Comparison of ENCODE assay signal across 8 mouse cellular contexts in genomic region chr14:40965507-40966356, GRCm38 (mm10). TPM values are rescaled to one million over a fixed set of nuclear protein-coding genes. Genes with fewer than 3 reads are reported as not detected.
A peak's percentile ranks its signal among the peaks of the same experiment; 100 is the strongest.
DNase-seq lines count a peak whose midpoint lies in the region; ATAC-seq and TF ChIP-seq lines count a peak whose summit lies in the region.

No protein-coding gene starts in this region.

- no peaks in the 10 kb centered on the region for H3K9me3 ChIP-seq in forebrain, embryonic 16.5 days (ENCODE audit: control insufficient read depth, low read length)
- no peaks in the 10 kb centered on the region for H3K9me3 ChIP-seq in lung, embryonic 16.5 days (ENCODE audit: control insufficient read depth, low read length)

- intact Hi-C loops in heart, postnatal 25 days (cut with DNase I): loop anchor here (2.0 kb wide), 1 partner anchor 33 kb away; no protein-coding TSS in a partner anchor

- no peak for TF ChIP-seq CTCF in kidney, adult 2 months (conservative IDR thresholded peaks at IDR 0.05; ENCODE audit: insufficient read depth, insufficient read length, low read depth, low read length)

- under 1% methylated on average over 15 of the region's 15 CpGs for WGBS in forebrain, embryonic 16.5 days
- under 1% methylated on average over 15 of the region's 15 CpGs for WGBS in kidney, adult 2 months
- under 1% methylated on average over 15 of the region's 15 CpGs for WGBS in lung, embryonic 16.5 days

- peak; percentile 45 to 61 for DNase-seq in heart, adult 18-20 months
- no peak for DNase-seq in heart, postnatal 25 days (ENCODE audit: low spot score)
- peak; percentile 22 for DNase-seq in T-cell, adult 2 months (ENCODE audit: low spot score)
- peak; percentile 83 for DNase-seq in kidney, adult 2 months
- peak; percentile 47 for DNase-seq in retina, postnatal 1 day
- no peak for DNase-seq in right cerebral cortex, adult 2 months (ENCODE audit: low spot score in 2 of 2)

- no peak for TF ChIP-seq POLR2A in kidney, adult 2 months (IDR thresholded peaks at IDR 0.05; ENCODE audit: low read depth, low read length)

- no peaks in the 10 kb centered on the region for H3K27me3 ChIP-seq in forebrain, embryonic 16.5 days (replicated peaks; ENCODE audit: control insufficient read depth, insufficient read depth, low read length)
- H3K27me3 ChIP-seq in kidney, adult 2 months (replicated peaks; ENCODE audit: control insufficient read depth, insufficient read depth, low read length): no peaks in the 10 kb centered on the region
- no peaks in the 10 kb centered on the region for H3K27me3 ChIP-seq in lung, embryonic 16.5 days (ENCODE audit: control insufficient read depth, insufficient read depth, low read depth, low read length)

- H3K4me2 ChIP-seq in forebrain, embryonic 16.5 days (ENCODE audit: low read length): peak overlapping the region; percentile 85
- H3K4me2 ChIP-seq in lung, embryonic 16.5 days (ENCODE audit: low read depth, low read length): peak overlapping the region; percentile 84

- H3K36me3 ChIP-seq in forebrain, embryonic 16.5 days (ENCODE audit: control insufficient read depth, insufficient read depth): no peaks in the 10 kb centered on the region
- H3K36me3 ChIP-seq in kidney, adult 2 months (ENCODE audit: control insufficient read depth, insufficient read depth, low read length): no peaks in the 10 kb centered on the region
- no peaks in the 10 kb centered on the region for H3K36me3 ChIP-seq in lung, embryonic 16.5 days (ENCODE audit: control insufficient read depth, insufficient read depth, low read length)

- peak overlapping the region; percentile 84 for H3K27ac ChIP-seq in forebrain, embryonic 16.5 days (ENCODE audit: low read length)
- peak overlapping the region; percentile 84 for H3K27ac ChIP-seq in kidney, adult 2 months (ENCODE audit: insufficient read depth, low read depth, low read length)
- H3K27ac ChIP-seq in lung, embryonic 16.5 days (ENCODE audit: low read length): peak overlapping the region; percentile 94

- H3K4me1 ChIP-seq in forebrain, embryonic 16.5 days (replicated peaks; ENCODE audit: control insufficient read depth, insufficient read depth, low read length): peaks cover 37% of the 10 kb centered on the region
- peaks cover 32% of the 10 kb centered on the region for H3K4me1 ChIP-seq in kidney, adult 2 months (ENCODE audit: control insufficient read depth, insufficient read depth, low read length)
- H3K4me1 ChIP-seq in lung, embryonic 16.5 days (replicated peaks; ENCODE audit: control insufficient read depth, insufficient read depth, low read length): peaks cover 32% of the 10 kb centered on the region

- H3K9ac ChIP-seq in forebrain, embryonic 16.5 days (replicated peaks; ENCODE audit: low read depth, low read length): peak overlapping the region; percentile 95
- H3K9ac ChIP-seq in lung, embryonic 16.5 days (ENCODE audit: low read length): peak overlapping the region; percentile 95

- peak; percentile 11 for ATAC-seq in forebrain, embryonic 16.5 days
- ATAC-seq in lung, embryonic 16.5 days (ENCODE audit: low read depth): no peak

- H3K4me3 ChIP-seq in forebrain, embryonic 16.5 days (replicated peaks; ENCODE audit: low read length): peak overlapping the region; percentile 71
- H3K4me3 ChIP-seq in kidney, adult 2 months (ENCODE audit: insufficient read depth, low read depth, low read length): peak overlapping the region; percentile 85
- peak overlapping the region; percentile 85 for H3K4me3 ChIP-seq in lung, embryonic 16.5 days (ENCODE audit: low read length)

RNA-seq across cellular contexts. Expression of gene Tspan14, which starts 0.9 kb away (rescaled TPM):
- 10 to 100 TPM; 13.8 to 18.2 TPM for total RNA-seq in heart, adult 18-20 months (2021)
- 10 to 100 TPM; 17.1 to 18.1 TPM for total RNA-seq in heart, postnatal 25 days (2021)
- polyA plus RNA-seq in forebrain, embryonic 16.5 days (2015; fragmentation: Nextera tagmentation; extraction: Ambion mirVana): 90.0 and 102 TPM in 2 replicates
- polyA plus RNA-seq in kidney, adult 2 months (2012; rRNA removed): 119 and 121 TPM in 2 replicates
- 104 TPM in 2 replicates for polyA plus RNA-seq in lung, embryonic 16.5 days (2015; fragmentation: Nextera tagmentation; extraction: Ambion mirVana)

RNA-seq across cellular contexts. Expression of gene Fam213a, which starts 47.9 kb away (rescaled TPM):
- 10 to 100 TPM; 33.8 to 46.0 TPM for total RNA-seq in heart, adult 18-20 months (2021)
- 10 to 100 TPM; 16.3 to 17.0 TPM for total RNA-seq in heart, postnatal 25 days (2021)
- 71.5 and 85.2 TPM in 2 replicates for polyA plus RNA-seq in forebrain, embryonic 16.5 days (2015; fragmentation: Nextera tagmentation; extraction: Ambion mirVana)
- 68.2 and 80.8 TPM in 2 replicates for polyA plus RNA-seq in kidney, adult 2 months (2012; rRNA removed)
- 131 and 132 TPM in 2 replicates for polyA plus RNA-seq in lung, embryonic 16.5 days (2015; fragmentation: Nextera tagmentation; extraction: Ambion mirVana)

Comparison
In these comparisons a context has a peak if more than half of its experiments do, and no peak if none do; other contexts are left out.
1. DNase-seq: peak in heart, adult 18-20 months (2 of 2), T-cell, adult 2 months (single experiment), kidney, adult 2 months (single experiment) and retina, postnatal 1 day (single experiment); none in heart, postnatal 25 days (single experiment) and right cerebral cortex, adult 2 months (0 of 2).
2. Peak in every context shown above with its lines, with median percentiles within 50 percentile points of each other: H3K27ac ChIP-seq and H3K4me3 ChIP-seq.